Mouse (Mus musculus) small intestine, adult 2 months (tissue): ENCODE measurements around the gene Trabd2b. TPM values are rescaled to one million over a fixed set of nuclear protein-coding genes. Genes with fewer than 3 reads are reported as not detected.

Experiments used
- H3K27ac ChIP-seq: fragments of 200-500 bp; 2 replicates; pipeline ENCODE4 v1.5.1; 2012; ENCODE audit warnings: low read depth, low read length, control low read depth, inconsistent platforms; ENCODE audit not compliant: insufficient read depth
- H3K27me3 ChIP-seq: fragments of 200-500 bp; 2 replicates; pipeline ENCODE4 v1.6.1; 2012; ENCODE audit warnings: mild to moderate bottlenecking, moderate library complexity, low read length, inconsistent platforms; ENCODE audit not compliant: control insufficient read depth, insufficient read depth
- H3K36me3 ChIP-seq: fragments of 200-500 bp; 2 replicates; pipeline ENCODE4 v1.6.1; 2012; ENCODE audit warnings: mild to moderate bottlenecking, low read length, control low read depth, inconsistent platforms; ENCODE audit not compliant: control insufficient read depth, insufficient read depth
- H3K4me1 ChIP-seq: fragments of 200-500 bp; 2 replicates; pipeline ENCODE4 v1.6.1; 2012; ENCODE audit warnings: low read length, inconsistent platforms, mixed read lengths; ENCODE audit not compliant: control insufficient read depth, insufficient read depth, insufficient read length
- H3K4me3 ChIP-seq: fragments of 200-500 bp; 2 replicates; pipeline ENCODE4 v1.5.1; 2012; ENCODE audit warnings: low read depth, mild to moderate bottlenecking, control low read depth, inconsistent platforms, low read length, moderate library complexity
- CTCF ChIP-seq: fragments of 200-500 bp; IDR thresholded peaks from 2 replicates; pipeline ENCODE4 v1.5.1; 2012; ENCODE audit warnings: low read depth, mild to moderate bottlenecking, control low read depth, inconsistent platforms, low read length, moderate library complexity, mixed read lengths; ENCODE audit not compliant: insufficient replicate concordance, insufficient read length; ENCODE audit errors: extremely low read depth
- POLR2A ChIP-seq: fragments of 200-500 bp; IDR thresholded peaks from 2 replicates; pipeline ENCODE4 v1.6.1; 2012; ENCODE audit warnings: low read depth, mild to moderate bottlenecking, control low read depth, inconsistent platforms, low read length, moderate library complexity
- WGBS: fragments of 180-500 bp; shearing (Covaris S2); methylation state at CpG from one replicate; pipeline ENCODE4 v1.1.7; 2018; 5-methylcytosine and 5-hydroxymethylcytosine counted together
- polyA plus RNA-seq: library from polyadenylated mRNA; depleted of rRNA; stranded (reverse); fragments of >200 nt; gene quantifications from 2 replicates; pipeline ENCODE4 v1.2.3, GENCODE M21; 2012; rRNA removed

The Trabd2b gene
- polyA plus RNA-seq, 1 experiment, result 0.32 TPM

DNA sequence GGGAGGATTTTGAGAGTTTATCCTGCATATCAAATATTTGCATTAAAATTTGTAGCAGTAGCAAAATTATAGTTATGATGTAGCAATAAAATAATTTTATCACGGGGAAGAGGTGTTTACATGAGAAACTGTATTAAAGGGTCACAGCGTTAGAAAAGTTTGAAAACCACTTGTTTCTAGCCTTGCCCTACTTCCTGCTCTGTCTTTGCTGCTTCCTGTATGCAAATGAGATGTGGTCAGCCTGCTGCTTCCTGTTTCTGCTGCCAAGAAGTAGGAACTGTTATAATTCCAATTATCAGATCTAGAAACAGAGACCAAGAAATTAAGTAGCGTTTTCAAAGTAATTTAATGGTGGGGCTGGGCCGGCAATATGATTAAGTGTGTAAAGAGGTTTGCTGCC, 245.9 kb downstream of the Trabd2b start:
- no peaks in the 10 kb centered on the region for H3K27me3 ChIP-seq
- H3K4me3 ChIP-seq, result no peak overlapping the region
- H3K4me1 ChIP-seq, result no peaks in the 10 kb centered on the region
- no peak overlapping the region; the same call in 1 of the 2 replicates for H3K27ac ChIP-seq
- H3K36me3 ChIP-seq, result no peaks in the 10 kb centered on the region
- WGBS, result 39% methylated on average over 4 of the region's 4 CpGs
- TF ChIP-seq CTCF (no peak), POLR2A (no peak)

DNA sequence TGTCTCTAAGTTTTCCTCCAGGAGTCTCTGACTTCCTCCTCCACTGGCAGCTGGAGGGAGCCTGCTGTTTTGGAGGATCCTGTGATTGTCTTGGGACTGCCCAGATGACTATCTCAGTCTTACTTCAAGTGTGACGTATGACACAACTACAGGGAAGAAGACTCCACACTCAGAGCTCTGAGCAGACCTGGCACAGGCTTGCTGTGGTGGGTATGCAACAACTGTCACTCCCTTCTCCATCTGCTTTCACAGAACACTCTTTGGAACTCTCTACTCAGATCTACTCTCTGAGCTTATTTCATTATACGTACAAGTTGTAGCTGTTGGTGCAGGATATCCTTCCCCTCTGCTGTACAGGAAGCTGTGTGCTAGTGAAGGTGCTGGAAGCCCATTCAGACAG, 251.4 kb downstream of the Trabd2b start:
- no peak overlapping the region for H3K27ac ChIP-seq
- H3K4me3 ChIP-seq, result no peak overlapping the region
- TF ChIP-seq CTCF (no peak), POLR2A (no peak)
- WGBS, result 72% methylated on average over 2 of the region's 2 CpGs
- no peaks in the 10 kb centered on the region for H3K27me3 ChIP-seq
- H3K4me1 ChIP-seq, result no peaks in the 10 kb centered on the region
- H3K36me3 ChIP-seq, result no peaks in the 10 kb centered on the region

DNA sequence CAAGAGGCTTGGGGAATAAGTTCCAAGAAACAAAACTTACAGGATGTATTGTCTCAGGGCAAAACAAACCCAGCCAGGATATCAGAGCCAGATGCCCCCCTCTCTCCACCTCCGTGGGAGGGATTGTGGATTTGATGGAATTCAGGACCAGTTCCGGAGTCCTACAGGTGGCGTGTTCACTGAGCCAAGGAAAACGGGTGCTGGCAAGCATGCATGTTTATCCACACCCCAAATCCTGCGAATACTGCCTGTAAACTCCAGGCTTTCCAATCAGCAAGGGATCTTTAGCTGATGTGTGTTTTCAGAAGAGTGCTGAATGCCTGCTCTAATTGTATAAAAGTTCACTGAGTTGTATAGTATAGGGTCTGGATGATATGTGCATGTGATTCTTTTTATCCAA, 253.4 kb downstream of the Trabd2b start:
- no peaks in the 10 kb centered on the region for H3K36me3 ChIP-seq
- no peak overlapping the region for H3K4me3 ChIP-seq
- no peaks in the 10 kb centered on the region for H3K27me3 ChIP-seq
- H3K27ac ChIP-seq, result no peak overlapping the region
- H3K4me1 ChIP-seq, result no peaks in the 10 kb centered on the region
- 39% methylated on average over 5 of the region's 5 CpGs for WGBS
- TF ChIP-seq CTCF (no peak), POLR2A (no peak)

DNA sequence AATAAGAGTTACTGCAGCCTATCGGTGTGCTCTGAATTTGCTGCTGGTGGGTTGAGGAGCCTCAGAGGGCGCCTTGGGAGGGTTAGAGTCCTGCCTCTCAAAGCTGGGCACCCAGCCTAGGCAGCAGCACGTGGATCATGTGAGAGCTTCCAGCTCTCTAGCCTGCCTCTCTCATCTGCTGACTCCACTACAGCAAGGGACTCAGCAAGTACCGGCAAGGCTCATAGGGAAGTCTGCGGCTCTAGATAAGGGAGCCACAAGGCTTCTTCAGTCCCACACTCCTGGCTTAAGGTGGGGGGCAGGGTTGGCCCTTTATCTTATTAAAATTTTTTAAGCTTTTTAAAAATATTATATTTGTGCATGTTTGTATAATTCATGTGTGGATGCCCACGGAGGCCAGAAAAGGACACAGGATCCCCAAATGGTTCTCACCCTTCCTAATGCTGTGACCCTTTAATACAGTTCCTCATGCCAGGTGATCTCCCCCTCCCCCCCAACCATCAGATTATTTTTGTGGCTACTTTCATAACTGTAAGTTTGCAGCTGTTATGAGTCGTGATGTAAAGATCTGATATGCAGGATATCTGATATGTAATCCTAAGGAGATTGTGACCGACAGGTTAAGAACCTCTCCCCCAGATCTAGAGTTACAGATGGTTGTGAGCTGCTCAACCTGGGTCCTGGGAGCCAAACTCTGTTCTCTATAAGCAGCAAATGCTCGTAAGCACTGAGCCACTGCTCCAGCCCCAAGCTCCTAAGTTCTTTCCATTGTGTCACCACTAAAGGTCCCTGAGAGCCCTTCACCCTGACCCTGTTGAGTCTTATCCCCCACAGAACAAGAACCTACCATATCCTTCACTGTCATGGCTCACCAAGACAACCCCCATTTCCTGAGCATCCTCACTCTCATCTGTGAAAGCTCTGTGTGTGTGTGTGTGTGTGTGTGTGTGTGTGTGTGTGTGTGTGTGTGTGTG, 257.8 kb downstream of the Trabd2b start:
- TF ChIP-seq POLR2A, result no peak
- TF ChIP-seq CTCF, result no peak
- Histone ChIP-seq H3K27me3 (peaks cover 5% of the 10 kb centered on the region), H3K4me1 (peaks cover 8% of the 10 kb centered on the region), H3K27ac (no peak overlapping the region), H3K36me3 (no peaks in the 10 kb centered on the region), H3K4me3 (no peak overlapping the region)
- 74% methylated on average over 9 of the region's 9 CpGs for WGBS

Other genes with a start within 250 kb of the Trabd2b start
- gene Skint11, start 243.3 kb upstream of the Trabd2b start, polyA plus RNA-seq, result not detected in 2 replicates